Mouse (Mus musculus) left cerebral cortex, postnatal 4 days (tissue): ENCODE results near the gene Parvg. TPM values are rescaled to one million over a fixed set of nuclear protein-coding genes. Genes with fewer than 3 reads are reported as not detected.

Experiments used
- total RNA-seq, 2 experiments: library from RNA; stranded (reverse); gene quantifications; 2 replicates each; pipeline ENCODE4 v1.2.3; 2021

Gene Parvg
- total RNA-seq, 2 experiments from 2014 or later, result 2.1 to 2.7 TPM

Other genes starting within 250 kb of the Parvg start
- 100 to 1,000 TPM; 171 to 184 TPM for gene Sult4a1, start 218.3 kb upstream of the Parvg start, total RNA-seq
- gene Pnpla5, start 200.9 kb upstream of the Parvg start, total RNA-seq, result not detected
- 10 to 100 TPM; 12.6 to 13.1 TPM for gene Pnpla3, start 156.2 kb upstream of the Parvg start, total RNA-seq
- gene Samm50, start 131.8 kb upstream of the Parvg start, total RNA-seq, result 10 to 100 TPM; 91.1 to 93.9 TPM
- 10 to 100 TPM; 28.0 to 30.4 TPM for gene Parvb, start 92.0 kb upstream of the Parvg start, total RNA-seq
- gene Shisal1, start 123.1 kb downstream of the Parvg start, total RNA-seq, result 10 to 100 TPM; 31.5 to 42.0 TPM
- 10 to 100 TPM; 63.2 to 69.6 TPM for gene Rtl6, start 233.8 kb downstream of the Parvg start, total RNA-seq